Mouse (Mus musculus) left cerebral cortex, postnatal 25 days (tissue): ENCODE measurements around the gene Bag3. TPM values are rescaled to one million over a fixed set of nuclear protein-coding genes. Genes with fewer than 3 reads are reported as not detected.

ENCODE experiments used
- DNase-seq, 2 experiments: peaks; one replicate each; pipeline ENCODE4 v3.0.0; 2022; ENCODE audit warnings: low spot score in 2 of 2, mixed read lengths in 1 of 2
- intact Hi-C: fragments of 180-260 bp; cut with DNase I; formaldehyde crosslinking; loops from one replicate; pipeline ENCODE4 v1.15.1; 2025
- total RNA-seq, 2 experiments: library from RNA; stranded (reverse); gene quantifications; 2 replicates each; pipeline ENCODE4 v1.2.3; 2021

Bag3 gene
- total RNA-seq = 1 to 10 TPM; 6.4 to 7.5 TPM

GRCm38 (mm10) chr7:128523349-128523961 lies at the start of gene Bag3:
Bag3 (plus strand) TSS chr7:128523616.
- intact Hi-C loops = no loop called here
- DNase-seq = peak; percentile 67 to 76

DNA sequence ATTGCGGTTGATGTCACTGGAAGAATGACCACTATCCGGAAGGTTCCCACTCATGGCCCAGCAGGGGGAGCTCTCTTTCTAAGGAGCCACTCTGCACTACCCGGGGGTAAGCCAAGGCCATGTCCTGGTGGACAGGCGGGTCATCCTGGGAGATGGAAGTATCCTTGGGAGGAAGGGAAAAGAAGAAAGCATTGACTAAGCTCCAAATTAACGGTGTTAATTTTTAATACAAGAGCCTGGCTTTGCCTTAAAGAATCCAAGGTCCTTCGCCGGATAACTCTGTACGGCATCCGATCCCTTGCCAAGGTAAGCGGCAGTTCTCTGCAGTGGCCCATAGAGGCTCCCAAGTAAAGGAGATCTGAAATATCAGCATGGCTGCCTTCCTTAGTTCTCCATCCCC lies 49.1 kb upstream of the Bag3 start:
- intact Hi-C loops = loop anchor here (1.0 kb wide), 1 partner anchor 216 kb away; no protein-coding TSS in a partner anchor
- DNase-seq = peak; percentile 61 to 72

DNA sequence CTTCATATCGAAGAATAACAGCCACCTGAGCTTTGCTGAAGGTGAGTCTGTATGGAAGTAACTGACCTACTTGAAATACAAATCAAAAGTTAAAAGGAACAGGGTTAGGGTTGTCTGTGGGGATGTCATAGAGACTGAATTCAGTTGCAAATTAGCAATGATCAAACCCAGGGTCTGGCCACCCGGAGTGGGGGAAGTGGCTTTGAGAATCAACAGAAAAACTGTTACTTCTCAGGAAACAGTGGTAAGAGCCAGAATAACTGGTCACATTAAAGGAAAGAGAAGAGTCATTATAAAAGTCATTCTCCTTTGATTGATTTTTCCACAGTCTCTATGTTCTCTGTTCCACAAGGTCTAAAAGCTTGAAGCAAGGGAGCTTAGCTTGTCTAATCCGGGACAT lies 34.4 kb upstream of the Bag3 start:
- no peak for DNase-seq
- intact Hi-C loops = no loop called here

- intact Hi-C loops = no loop called here
- no peak for DNase-seq
These were observed 28.9 kb upstream of the Bag3 start for GRCm38 (mm10) chr7:128494546-128494945.

DNA sequence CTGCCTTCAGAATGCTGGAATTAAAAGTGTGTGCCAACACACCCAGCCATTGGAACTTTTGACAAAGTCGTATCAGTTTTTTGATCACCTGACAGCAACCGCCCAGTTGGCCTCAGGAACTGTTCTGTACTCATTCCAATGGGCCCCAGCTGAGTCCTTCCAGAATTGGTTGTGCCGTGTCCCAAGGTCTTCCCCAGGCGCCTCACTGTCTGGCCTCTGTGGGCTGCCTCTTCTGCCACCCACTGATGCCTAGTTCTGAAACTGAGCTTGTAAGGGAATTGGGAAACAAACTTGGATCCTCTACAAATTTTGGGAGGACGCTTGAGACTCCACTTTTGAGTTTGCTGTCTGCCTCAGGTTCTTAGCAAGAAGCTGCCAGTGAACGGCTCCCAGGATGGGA lies 23.6 kb upstream of the Bag3 start:
- intact Hi-C loops = no loop called here

GRCm38 (mm10) chr7:128504091-128504490 lies 19.3 kb upstream of the Bag3 start:
- intact Hi-C loops = no loop called here
- DNase-seq = peak; percentile 35 to 82

More for the DNA sequence above, 23.6 kb upstream of the Bag3 start:
- no peak for DNase-seq

DNA sequence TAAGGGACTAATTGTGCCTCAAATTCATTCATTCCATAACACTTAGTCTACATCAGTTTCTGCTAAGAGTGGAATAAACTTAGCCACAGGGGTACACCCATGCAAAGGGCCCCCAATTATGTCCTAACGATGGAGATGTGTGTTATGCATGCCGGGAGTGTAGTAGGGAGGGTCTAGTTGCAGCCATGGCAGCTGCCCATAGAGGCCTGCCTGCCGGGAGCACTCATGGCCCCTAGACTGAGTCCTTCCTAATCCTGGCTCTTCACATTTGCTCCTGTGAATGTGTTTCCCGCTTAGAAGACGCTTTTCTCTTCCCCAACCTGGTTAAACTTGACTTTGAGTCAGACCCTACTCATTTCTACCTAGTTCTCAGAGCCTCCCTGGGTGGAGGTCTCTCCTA lies 11.5 kb upstream of the Bag3 start:
- intact Hi-C loops = no loop called here

GRCm38 (mm10) chr7:128513512-128513911 lies 9.9 kb upstream of the Bag3 start:
- intact Hi-C loops = no loop called here
- no peak for DNase-seq

More for the DNA sequence above, 11.5 kb upstream of the Bag3 start:
- DNase-seq = no peak

DNA sequence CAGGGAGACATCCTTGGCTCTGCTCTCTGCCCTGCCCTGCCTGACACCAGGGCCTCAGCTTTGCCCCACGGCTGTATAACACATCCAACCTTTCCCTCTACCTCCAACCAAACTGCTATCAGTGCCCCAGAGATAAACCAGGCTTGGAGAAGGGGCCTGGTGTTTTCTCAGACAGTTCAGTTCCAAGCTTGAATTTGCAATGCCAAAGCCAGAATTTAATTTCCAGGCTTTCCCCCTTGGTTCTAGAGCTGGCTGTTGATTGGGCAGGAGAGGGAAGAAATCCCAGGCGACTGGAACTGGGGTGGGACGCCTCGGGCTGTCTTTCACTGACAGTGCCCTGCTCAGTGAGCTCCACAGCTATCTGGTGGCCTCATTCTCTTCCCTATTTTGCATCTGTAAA lies 9.1 kb upstream of the Bag3 start:
- intact Hi-C loops = no loop called here
- DNase-seq = no peak

GRCm38 (mm10) chr7:128516346-128516745 lies 7.1 kb upstream of the Bag3 start:
- DNase-seq = no peak
- intact Hi-C loops = no loop called here

DNA sequence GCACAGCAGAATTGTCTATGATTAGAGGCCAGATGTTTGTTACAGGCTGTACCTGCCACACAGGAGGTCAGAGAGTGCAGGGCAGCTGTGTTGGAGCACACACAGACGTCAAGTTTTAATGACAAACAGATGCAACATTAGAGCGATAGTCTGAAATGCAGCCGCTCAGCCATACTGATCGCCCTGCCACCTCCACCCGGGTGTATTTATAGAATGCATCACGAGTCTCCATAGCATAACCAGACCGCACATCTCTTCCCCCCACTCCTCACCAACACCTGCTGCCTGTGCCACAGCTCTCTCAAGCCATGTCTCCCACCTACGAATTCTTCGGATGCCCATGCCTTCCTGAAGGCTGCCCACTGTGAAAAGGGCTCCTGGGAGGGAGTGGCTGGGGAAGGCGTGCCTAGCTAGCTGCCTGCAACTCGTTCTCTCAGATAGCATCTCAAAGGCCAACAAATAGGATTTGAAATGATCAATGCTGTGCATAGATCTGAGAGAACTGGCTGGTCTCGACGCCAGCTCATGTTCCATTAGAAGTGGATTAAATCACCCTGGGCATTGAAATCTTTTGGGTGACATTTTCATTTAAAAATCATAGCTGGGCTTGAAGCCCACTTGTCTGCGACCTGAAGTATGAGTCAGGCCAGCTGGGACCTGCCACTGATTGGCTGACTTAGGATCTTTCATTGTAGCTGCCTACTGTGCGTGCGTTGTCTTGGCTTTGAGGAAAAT lies 3.9 kb upstream of the Bag3 start:
- peak; percentile 24 to 32 for DNase-seq
- intact Hi-C loops = no loop called here

DNA sequence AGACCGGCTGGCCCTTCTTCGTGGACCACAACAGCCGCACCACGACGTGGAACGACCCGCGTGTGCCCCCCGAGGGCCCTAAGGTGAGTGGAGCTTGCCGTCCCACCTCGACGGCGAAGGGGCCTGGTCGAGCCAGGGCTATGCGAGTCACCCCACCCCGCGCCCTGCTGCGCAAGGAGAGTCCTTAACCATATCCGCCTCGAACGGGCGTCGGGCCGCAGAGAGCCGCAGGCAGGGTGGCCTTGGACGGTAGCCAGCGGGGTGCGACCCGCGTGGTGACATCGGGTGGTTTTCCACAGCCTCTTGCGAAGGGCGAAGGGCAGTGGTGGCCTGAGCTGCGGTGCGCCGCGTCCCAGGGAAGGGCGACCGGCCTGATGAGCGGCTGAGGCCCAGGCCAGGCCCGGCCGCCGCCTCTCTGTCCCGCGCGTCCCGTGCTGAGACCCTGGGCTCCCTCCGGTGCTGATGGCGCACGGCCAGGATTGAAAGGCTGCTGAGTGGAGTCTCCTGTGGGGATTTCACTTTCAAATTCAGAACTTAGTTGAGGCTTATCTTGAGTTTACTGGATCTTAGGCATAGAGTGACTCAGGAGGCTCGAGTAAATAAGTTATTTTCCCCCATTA lies 656 bp downstream of the Bag3 start:
- peak in 1 of 2 experiments; percentile 27 for DNase-seq
- intact Hi-C loops = no loop called here

DNA sequence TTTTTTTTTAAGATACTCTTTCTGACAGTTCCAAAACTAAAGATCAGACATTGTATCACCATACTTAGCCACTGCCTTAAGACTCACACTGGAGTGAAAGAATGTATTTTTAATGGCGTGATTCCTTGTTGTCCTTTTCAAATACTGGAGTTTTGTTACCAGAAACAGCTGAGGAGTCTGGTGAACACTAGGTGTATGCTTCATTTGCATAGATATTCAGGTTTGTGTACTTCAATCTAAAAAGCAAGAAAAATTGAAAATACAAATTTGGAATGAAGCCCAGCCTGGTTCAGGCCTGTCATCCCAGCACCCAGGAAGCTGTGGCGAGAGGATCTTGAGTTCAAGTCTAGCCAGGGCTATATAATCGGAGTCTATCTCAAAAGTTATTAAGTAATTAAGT lies 1.2 kb downstream of the Bag3 start:
- no peak for DNase-seq
- intact Hi-C loops = no loop called here

DNA sequence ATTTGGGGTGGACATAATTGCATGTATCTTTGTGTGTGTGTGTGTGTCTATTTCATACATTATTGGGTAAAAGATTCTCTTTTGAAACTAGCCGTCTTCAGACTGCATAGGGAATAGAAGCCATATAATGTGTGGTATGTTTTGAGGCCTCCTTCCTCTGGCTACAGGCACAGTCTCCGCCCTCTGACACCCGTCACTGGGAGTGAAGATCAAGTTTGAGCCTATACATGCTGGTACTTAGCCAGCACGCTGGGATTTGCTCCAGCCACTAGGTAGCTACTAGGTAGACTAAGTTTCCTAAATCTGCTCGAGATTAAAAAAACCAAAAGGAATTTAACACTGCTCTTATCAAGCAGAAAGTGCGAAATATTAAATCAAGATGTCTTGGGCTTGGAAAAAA lies 3.2 kb downstream of the Bag3 start:
- intact Hi-C loops = no loop called here
- DNase-seq = no peak

GRCm38 (mm10) chr7:128528596-128528995 lies 5.2 kb downstream of the Bag3 start:
- DNase-seq = no peak
- intact Hi-C loops = no loop called here

DNA sequence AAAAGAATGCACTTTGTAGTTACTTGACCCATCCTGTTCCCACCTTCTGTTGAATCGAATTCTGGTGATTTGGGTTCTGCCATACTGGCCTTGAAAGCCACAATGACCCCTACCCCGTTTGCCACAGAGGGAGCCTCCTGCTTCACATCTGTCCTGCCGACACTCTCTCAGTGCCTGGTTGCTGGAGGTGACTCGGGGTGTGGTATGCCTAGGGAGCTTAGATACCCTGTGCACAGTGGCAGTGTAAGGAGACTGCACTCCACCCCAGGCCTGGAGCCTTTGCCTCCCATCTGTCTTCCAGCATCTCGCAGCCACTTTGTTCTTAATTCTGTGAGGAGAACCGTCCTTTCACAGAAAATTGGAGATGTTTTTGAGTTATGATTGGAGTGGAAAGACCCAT lies 5.7 kb downstream of the Bag3 start:
- no peak for DNase-seq

GRCm38 (mm10) chr7:128529574-128530051 lies 6.2 kb downstream of the Bag3 start:
- intact Hi-C loops = no loop called here
- peak; percentile 41 to 44 for DNase-seq

More for the DNA sequence above, 5.7 kb downstream of the Bag3 start:
- intact Hi-C loops = no loop called here

GRCm38 (mm10) chr7:128531031-128531430 lies 7.6 kb downstream of the Bag3 start:
- no peak for DNase-seq
- intact Hi-C loops = no loop called here

- peak; percentile 33 to 72 for DNase-seq
- intact Hi-C loops = no loop called here
These were observed 8.5 kb downstream of the Bag3 start for GRCm38 (mm10) chr7:128531929-128532328.

DNA sequence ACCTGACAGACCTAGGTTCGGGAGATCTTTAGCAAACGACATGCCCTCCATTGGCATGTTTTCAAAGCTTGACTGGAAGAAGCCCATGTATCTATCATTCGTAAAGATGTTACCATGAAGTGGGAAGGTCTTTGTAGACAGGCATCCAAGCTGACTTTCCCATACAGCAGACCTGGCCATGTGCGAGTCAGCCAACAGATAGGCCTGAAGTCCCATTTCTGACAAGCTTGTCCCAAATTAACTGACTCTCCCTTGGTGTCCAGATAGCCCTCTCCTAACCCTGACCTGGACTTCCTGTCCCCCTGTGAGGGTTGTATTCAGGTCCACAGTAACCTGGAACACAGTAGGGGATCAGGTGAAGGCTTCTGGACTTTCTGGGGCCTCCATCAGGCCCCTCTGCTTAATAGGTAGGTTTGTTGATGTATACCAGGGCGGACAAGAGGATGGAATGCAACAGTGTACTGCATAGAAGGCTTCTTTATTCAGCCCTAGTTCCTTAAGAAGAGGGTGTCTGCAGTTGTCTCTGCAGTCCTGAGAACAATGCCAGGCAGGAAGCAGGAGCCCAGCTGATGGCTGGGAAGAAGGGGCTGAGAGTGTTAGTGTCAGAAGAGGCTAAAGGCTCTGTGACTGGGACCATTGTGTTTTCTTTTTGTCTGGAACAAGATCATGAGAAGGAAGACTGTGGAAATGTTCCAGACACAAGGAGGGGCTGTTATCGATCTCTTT lies 9.2 kb downstream of the Bag3 start:
- intact Hi-C loops = no loop called here
- no peak for DNase-seq
